In the genomic region with DNA sequence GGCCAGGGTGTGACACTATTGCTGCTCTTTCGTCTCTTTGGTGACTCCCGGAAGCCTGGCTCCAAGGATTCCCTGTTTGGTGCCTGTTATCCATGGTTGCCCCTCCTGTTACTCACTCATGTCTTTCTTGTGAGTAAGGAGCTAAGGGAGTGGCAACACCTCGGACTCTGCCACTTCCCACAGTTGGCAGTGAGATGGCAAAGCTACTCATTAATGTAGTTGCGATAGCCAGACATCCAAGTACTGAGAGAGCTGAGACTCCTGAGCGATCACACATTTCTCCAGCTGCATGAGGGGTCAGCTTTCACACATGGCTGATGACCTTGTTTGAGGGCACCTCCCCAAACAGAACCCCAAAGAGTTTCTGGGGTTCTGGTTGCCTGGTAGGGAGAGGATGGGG, we compare ENCODE assay signal across 21 mouse cellular contexts. TPM values are rescaled to one million over a fixed set of nuclear protein-coding genes. Genes with fewer than 3 reads are reported as not detected.
A peak's percentile ranks its signal among the peaks of the same experiment; 100 is the strongest.
DNase-seq lines count a peak whose midpoint lies in the region; ATAC-seq and TF ChIP-seq lines count a peak whose summit lies in the region.
"Had no signal": no experiment of that assay in that cellular context is flagged by ENCODE, and none has a peak within 500 bp of the region (broad histone marks: within the 10 kb centered on the region; RNA-seq: fewer than 3 reads in every experiment).

No protein-coding gene starts in this region.

- no peak for TF ChIP-seq POLR2A in kidney, adult 2 months (IDR thresholded peaks at IDR 0.05; ENCODE audit: low read depth, low read length)

- WGBS in kidney, adult 2 months, result 57% methylated on average over 5 of the region's 5 CpGs
- WGBS in kidney, embryonic 14.5 days, result 88% methylated on average over 5 of the region's 5 CpGs
- 81% methylated on average over 5 of the region's 5 CpGs for WGBS in intestine, embryonic 16.5 days

- no peaks in the 10 kb centered on the region for H3K36me3 ChIP-seq in kidney, adult 2 months (ENCODE audit: control insufficient read depth, insufficient read depth, low read length)
- no peaks in the 10 kb centered on the region for H3K36me3 ChIP-seq in kidney, embryonic 14.5 days (ENCODE audit: control insufficient read depth, insufficient read depth, low read length)
- peaks cover 3% of the 10 kb centered on the region; the same call in 1 of the 2 replicates for H3K36me3 ChIP-seq in intestine, embryonic 16.5 days (ENCODE audit: control insufficient read depth, insufficient read depth, low read length)
- H3K36me3 ChIP-seq: embryonic facial prominence, embryonic 10.5 days had no signal

- no peak overlapping the region for H3K4me2 ChIP-seq in kidney, embryonic 14.5 days (replicated peaks; ENCODE audit: low read depth, low read length)
- no peak overlapping the region for H3K4me2 ChIP-seq in intestine, embryonic 16.5 days (ENCODE audit: low read depth, low read length)
- H3K4me2 ChIP-seq: forebrain, embryonic 13.5 days; hindbrain, embryonic 14.5 days had no signal

- no peaks in the 10 kb centered on the region for H3K27me3 ChIP-seq in kidney, adult 2 months (replicated peaks; ENCODE audit: control insufficient read depth, insufficient read depth, low read length)
- no peaks in the 10 kb centered on the region for H3K27me3 ChIP-seq in kidney, embryonic 14.5 days (ENCODE audit: control insufficient read depth, insufficient read depth, low read length)
- no peaks in the 10 kb centered on the region for H3K27me3 ChIP-seq in intestine, embryonic 16.5 days (replicated peaks; ENCODE audit: control insufficient read depth, insufficient read depth, low read length)
- H3K27me3 ChIP-seq: forebrain, embryonic 13.5 days had no signal

- no peak overlapping the region for H3K27ac ChIP-seq in kidney, adult 2 months (ENCODE audit: insufficient read depth, low read depth, low read length)
- no peak overlapping the region for H3K27ac ChIP-seq in kidney, embryonic 14.5 days (ENCODE audit: low read depth, low read length)
- H3K27ac ChIP-seq in intestine, embryonic 16.5 days (ENCODE audit: low read length), result peak overlapping the region; percentile 52
- H3K27ac ChIP-seq in layer of hippocampus, adult 2 months, result no peak overlapping the region
- H3K27ac ChIP-seq: embryonic facial prominence, embryonic 10.5 days; forebrain, embryonic 13.5 days; gastrocnemius, adult 2 months; hindbrain, embryonic 14.5 days had no signal

- no peak overlapping the region for H3K4me3 ChIP-seq in kidney, adult 2 months (ENCODE audit: insufficient read depth, low read depth, low read length)
- H3K4me3 ChIP-seq in kidney, embryonic 14.5 days (ENCODE audit: low read length), result no peak overlapping the region
- H3K4me3 ChIP-seq in intestine, embryonic 16.5 days (ENCODE audit: low read length), result no peak overlapping the region
- H3K4me3 ChIP-seq in layer of hippocampus, adult 2 months, result no peak overlapping the region
- H3K4me3 ChIP-seq: embryonic facial prominence, embryonic 10.5 days; forebrain, embryonic 13.5 days; gastrocnemius, adult 2 months had no signal

- no peak for TF ChIP-seq CTCF in kidney, adult 2 months (conservative IDR thresholded peaks at IDR 0.05; ENCODE audit: insufficient read depth, insufficient read length, low read depth, low read length)
- no peak for TF ChIP-seq CTCF in layer of hippocampus, adult 2 months (conservative IDR thresholded peaks at IDR 0.05)

- no peak for ATAC-seq in kidney, embryonic 14.5 days (ENCODE audit: low FRiP score, low TSS enrichment)
- no peak for ATAC-seq in intestine, embryonic 16.5 days
- ATAC-seq: forebrain, embryonic 13.5 days had no signal

- peak; percentile 74 for DNase-seq in kidney, adult 2 months
- peak; percentile 46 to 77 for DNase-seq in kidney, postnatal 25 days
- DNase-seq in right cerebral cortex, postnatal 4 days, result no peak
- DNase-seq in layer of hippocampus, adult 2 months (ENCODE audit: low spot score in 2 of 2), result no peak
- DNase-seq: adrenal gland, adult 2 months; adrenal gland, postnatal 25 days; cerebellum, adult 18-20 months; cerebellum, postnatal 10 days; gastrocnemius, adult 2 months; gastrocnemius, postnatal 25 days; heart, postnatal 10 days had no signal

- no peaks in the 10 kb centered on the region for H3K9me3 ChIP-seq in kidney, embryonic 14.5 days (ENCODE audit: control insufficient read depth, low read length)
- no peaks in the 10 kb centered on the region for H3K9me3 ChIP-seq in intestine, embryonic 16.5 days (ENCODE audit: control insufficient read depth, low read length)
- H3K9me3 ChIP-seq: forebrain, embryonic 13.5 days had no signal

- no peak overlapping the region for H3K9ac ChIP-seq in kidney, embryonic 14.5 days (ENCODE audit: low read depth, low read length)
- no peak overlapping the region for H3K9ac ChIP-seq in intestine, embryonic 16.5 days (ENCODE audit: low read depth, low read length)
- H3K9ac ChIP-seq: forebrain, embryonic 13.5 days; hindbrain, embryonic 14.5 days had no signal

- peaks cover 9% of the 10 kb centered on the region; the same call in 1 of the 2 replicates for H3K4me1 ChIP-seq in kidney, adult 2 months (ENCODE audit: control insufficient read depth, insufficient read depth, low read length)
- H3K4me1 ChIP-seq in kidney, embryonic 14.5 days (ENCODE audit: control insufficient read depth, insufficient read depth, low read length), result no peaks in the 10 kb centered on the region
- H3K4me1 ChIP-seq in intestine, embryonic 16.5 days (ENCODE audit: control insufficient read depth, insufficient read depth, low read length), result peaks cover 14% of the 10 kb centered on the region
- H3K4me1 ChIP-seq: embryonic facial prominence, embryonic 10.5 days; forebrain, embryonic 13.5 days had no signal

RNA-seq across cellular contexts. Expression of gene Clrn3, which starts 18.0 kb away (rescaled TPM):
- polyA plus RNA-seq in kidney, adult 2 months (2012; rRNA removed), result 26.7 and 29.8 TPM in 2 replicates
- 2.8 and 4.4 TPM in 2 replicates for polyA plus RNA-seq in kidney, embryonic 14.5 days (2014; fragmentation: Nextera tagmentation; extraction: Ambion mirVana)
- 40.3 and 45.1 TPM in 2 replicates for polyA plus RNA-seq in intestine, embryonic 16.5 days (2015; fragmentation: Nextera tagmentation; extraction: Ambion mirVana)
- not detected for total RNA-seq in layer of hippocampus, adult 2 months (2021)
- total RNA-seq: adrenal gland, adult 2 months; adrenal gland, postnatal 25 days; ES-E14; gastrocnemius, adult 2 months; gastrocnemius, postnatal 25 days; granulocyte monocyte progenitor cell, adult 5-6 weeks; heart, postnatal 10 days; hematopoietic stem cell, adult 5-6 weeks had no signal
- polyA plus RNA-seq: adrenal gland, adult 2 months; embryonic facial prominence, embryonic 10.5 days; embryonic facial prominence, embryonic 14.5 days; forebrain, embryonic 13.5 days; heart, embryonic 14.5 days; hindbrain, embryonic 14.5 days had no signal

RNA-seq across cellular contexts. Expression of gene Ptpre, which starts 26.9 kb away (rescaled TPM):
- polyA plus RNA-seq in kidney, adult 2 months (2012; rRNA removed), result 1.7 and 2.5 TPM in 2 replicates
- 1.6 and 2.0 TPM in 2 replicates for polyA plus RNA-seq in kidney, embryonic 14.5 days (2014; fragmentation: Nextera tagmentation; extraction: Ambion mirVana)
- 2.4 and 2.9 TPM in 2 replicates for polyA plus RNA-seq in intestine, embryonic 16.5 days (2015; fragmentation: Nextera tagmentation; extraction: Ambion mirVana)
- total RNA-seq in layer of hippocampus, adult 2 months (2021), result 10 to 100 TPM; 50.7 to 51.4 TPM

Comparison
In these comparisons a context has a peak if more than half of its experiments do, and no peak if none do; other contexts are left out.
1. DNase-seq: peak in kidney, adult 2 months (single experiment) and kidney, postnatal 25 days (2 of 2); none in right cerebral cortex, postnatal 4 days (single experiment) and layer of hippocampus, adult 2 months (0 of 2).